Mouse (Mus musculus) CH12.LX (cell line): ENCODE measurements around the gene Dus3l.

Experiments
- CTCF ChIP-seq, 2 experiments: IDR thresholded peaks in 1 of 2; conservative IDR thresholded peaks in 1 of 2; 2 replicates each; pipeline ENCODE4 v1.5.1; 2011 to 2012; ENCODE audit warnings: low read depth in 2 of 2, low read length in 2 of 2, improper control_type of control experiment in 1 of 2, inconsistent platforms in 1 of 2, mild to moderate bottlenecking in 1 of 2, moderate library complexity in 1 of 2
- EP300 ChIP-seq: IDR thresholded peaks from 2 replicates; pipeline ENCODE4 v1.6.1; 2011; ENCODE audit warnings: low read length, improper control_type of control experiment
- IRF4 ChIP-seq: IDR thresholded peaks from 2 replicates; pipeline ENCODE4 v1.6.1; 2014; ENCODE audit warnings: low read depth, mild to moderate bottlenecking, inconsistent platforms, low read length, improper control_type of control experiment
- JUN ChIP-seq: IDR thresholded peaks from 2 replicates; pipeline ENCODE4 v1.6.1; 2011; ENCODE audit warnings: low read depth, mild to moderate bottlenecking, low read length, improper control_type of control experiment, moderate library complexity; ENCODE audit not compliant: insufficient read depth
- MAFK ChIP-seq: IDR thresholded peaks from 2 replicates; pipeline ENCODE4 v1.6.1; 2011; ENCODE audit warnings: low read length, improper control_type of control experiment; ENCODE audit not compliant: insufficient replicate concordance
- MXI1 ChIP-seq: IDR thresholded peaks from 2 replicates; pipeline ENCODE4 v1.6.1; 2011; ENCODE audit warnings: mild to moderate bottlenecking, low read depth, low read length, improper control_type of control experiment
- POLR2A ChIP-seq: IDR thresholded peaks from 2 replicates; pipeline ENCODE4 v1.6.1; 2011; ENCODE audit warnings: low read depth, mild to moderate bottlenecking, improper control_type of control experiment, low read length
- SIN3A ChIP-seq: IDR thresholded peaks from 2 replicates; pipeline ENCODE4 v1.6.1; 2012; ENCODE audit warnings: low read length, improper control_type of control experiment, inconsistent platforms
- ZC3H11A ChIP-seq: IDR thresholded peaks from 2 replicates; pipeline ENCODE4 v1.6.1; 2012; ENCODE audit warnings: low read depth, mild to moderate bottlenecking, inconsistent platforms, low read length, improper control_type of control experiment

- TF ChIP-seq JUN = no peak
- no peak for TF ChIP-seq MXI1
- TF ChIP-seq CTCF (conservative IDR thresholded peaks at IDR 0.05 in 1 of 2, IDR thresholded peaks at IDR 0.05 in 1 of 2; ENCODE audit: low read depth in 2 of 2, low read length in 2 of 2) = no peak
- TF ChIP-seq POLR2A = no peak
- TF ChIP-seq SIN3A = no peak
- TF ChIP-seq IRF4 = no peak
- TF ChIP-seq ZC3H11A = no peak
- no peak for TF ChIP-seq MAFK
- no peak for TF ChIP-seq EP300
Observed at GRCm38 (mm10) chr17:56780291-56780978, 15.9 kb downstream of the Dus3l start.
